Mouse (Mus musculus): Measurements from ENCODE around the gene Esam. TPM values are rescaled to one million over a fixed set of nuclear protein-coding genes. Genes with fewer than 3 reads are reported as not detected.
A peak's percentile ranks its signal among the peaks of the same experiment; 100 is the strongest.

The Esam gene
- total RNA-seq, 2 experiments from 2014 or later = 50.9 to 53.8 TPM

- DNase-seq = peak; percentile 42
These were observed 2.4 kb downstream of the Esam start for GRCm38 (mm10) chr9:37530031-37530887.

- peak; percentile 48 for DNase-seq
These were observed 3.2 kb downstream of the Esam start for GRCm38 (mm10) chr9:37530888-37531705.

- no peak for DNase-seq
These were observed 9.0 kb downstream of the Esam start for GRCm38 (mm10) chr9:37536851-37537250.

GRCm38 (mm10) chr9:37537658-37538250 is 9.9 kb downstream of the Esam start:
- no peak for DNase-seq

GRCm38 (mm10) chr9:37539170-37540025 is 11.5 kb downstream of the Esam start, which contains the start of gene Vsig2:
TSS of gene Vsig2 (plus strand) at chr9:37539255.
- DNase-seq = no peak

- DNase-seq = no peak
These were observed 12.3 kb downstream of the Esam start for GRCm38 (mm10) chr9:37540226-37540625.

GRCm38 (mm10) chr9:37540701-37541575 is 13.1 kb downstream of the Esam start:
- no peak for DNase-seq

- DNase-seq = no peak
These were observed 14.2 kb downstream of the Esam start for GRCm38 (mm10) chr9:37541851-37542642.

- DNase-seq = no peak
These were observed 16.1 kb downstream of the Esam start for GRCm38 (mm10) chr9:37543869-37544440.

GRCm38 (mm10) chr9:37544447-37545165 is 16.7 kb downstream of the Esam start:
- peak; percentile 70 for DNase-seq

- DNase-seq = no peak
These were observed 17.3 kb downstream of the Esam start for GRCm38 (mm10) chr9:37545166-37545610.

GRCm38 (mm10) chr9:37545847-37546452 is 18.1 kb downstream of the Esam start:
- DNase-seq = no peak

GRCm38 (mm10) chr9:37546889-37547288 is 19.0 kb downstream of the Esam start:
- DNase-seq = no peak

GRCm38 (mm10) chr9:37550435-37550834 is 22.6 kb downstream of the Esam start:
- DNase-seq = no peak

- DNase-seq = no peak
These were observed 24.1 kb downstream of the Esam start for GRCm38 (mm10) chr9:37551751-37552531.

GRCm38 (mm10) chr9:37552536-37553293 is 24.8 kb downstream of the Esam start, which contains the start of gene Nrgn:
TSS of gene Nrgn (minus strand) at chr9:37552904.
- DNase-seq = peak; percentile 65

Data from gastrocnemius, postnatal 10 days (tissue).